Mouse (Mus musculus) myocyte (in vitro differentiated cells): Measurements from ENCODE around the gene Negr1. TPM values are rescaled to one million over a fixed set of nuclear protein-coding genes. Genes with fewer than 3 reads are reported as not detected.

Source experiments
- H3K27me3 ChIP-seq: one replicate; pipeline ENCODE4 v1.6.1; 2011; ENCODE audit not compliant: control insufficient read depth, insufficient read depth, insufficient read length
- H3K36me3 ChIP-seq: one replicate; pipeline ENCODE4 v1.6.1; 2011; ENCODE audit not compliant: control insufficient read depth, insufficient read depth
- H3K4me2 ChIP-seq: one replicate; pipeline ENCODE4 v1.6.1; 2011; ENCODE audit warnings: low read depth, control low read depth
- H3K4me3 ChIP-seq: one replicate; pipeline ENCODE4 v1.5.1; 2011; ENCODE audit warnings: mild to moderate bottlenecking, control low read depth, moderate library complexity
- H3K79me2 ChIP-seq: one replicate; pipeline ENCODE4 v1.6.1; 2011; ENCODE audit not compliant: control insufficient read depth, insufficient read depth
- H3ac ChIP-seq: one replicate; pipeline ENCODE4 v1.6.1; 2011; ENCODE audit not compliant: control insufficient read depth, insufficient read length
- CEBPB ChIP-seq: IDR thresholded peaks from 2 replicates; pipeline ENCODE4 v1.6.1; 2011; ENCODE audit warnings: mild to moderate bottlenecking, moderate library complexity; ENCODE audit not compliant: poor library complexity, insufficient read depth, severe bottlenecking
- E2F4 ChIP-seq: IDR thresholded peaks from one replicate; pipeline ENCODE4 v1.6.1; 2011; ENCODE audit warnings: mild to moderate bottlenecking, control low read depth, moderate library complexity; ENCODE audit not compliant: insufficient read depth
- MAX ChIP-seq: IDR thresholded peaks from one replicate; pipeline ENCODE4 v1.6.1; 2011; ENCODE audit warnings: low read depth, mild to moderate bottlenecking, control low read depth
- MYOD1 ChIP-seq, 3 experiments: IDR thresholded peaks; one replicate each; pipeline ENCODE4 v1.6.1; 2011; ENCODE audit warnings: control low read depth in 2 of 3, low read depth in 2 of 3, mild to moderate bottlenecking in 2 of 3, moderate library complexity in 1 of 3; ENCODE audit not compliant: insufficient read length in 2 of 3, control insufficient read depth in 1 of 3
- MYOG ChIP-seq, 3 experiments: IDR thresholded peaks; one replicate each; pipeline ENCODE4 v1.6.1; 2011; ENCODE audit warnings: control low read depth in 2 of 3, low read depth in 2 of 3, mild to moderate bottlenecking in 2 of 3; ENCODE audit not compliant: insufficient read length in 2 of 3, control insufficient read depth in 1 of 3, insufficient read depth in 1 of 3
- POLR2A ChIP-seq: IDR thresholded peaks from one replicate; pipeline ENCODE4 v1.6.1; 2011; ENCODE audit warnings: low read depth, mild to moderate bottlenecking, control low read depth, moderate library complexity; ENCODE audit not compliant: insufficient read length
- POLR2AphosphoS2 ChIP-seq: IDR thresholded peaks from one replicate; pipeline ENCODE4 v1.6.1; 2011; ENCODE audit warnings: low read depth, control low read depth; ENCODE audit not compliant: insufficient read length
- REST ChIP-seq: IDR thresholded peaks from one replicate; pipeline ENCODE4 v1.6.1; 2011; ENCODE audit warnings: mild to moderate bottlenecking, control low read depth, moderate library complexity; ENCODE audit not compliant: insufficient read depth, insufficient read length
- SRF ChIP-seq: IDR thresholded peaks from one replicate; pipeline ENCODE4 v1.6.1; 2011; ENCODE audit warnings: low read depth; ENCODE audit not compliant: control insufficient read depth, insufficient read length
- TCF12 ChIP-seq: IDR thresholded peaks from one replicate; pipeline ENCODE4 v1.6.1; 2011; ENCODE audit warnings: mild to moderate bottlenecking, control low read depth; ENCODE audit not compliant: poor library complexity, insufficient read depth, severe bottlenecking
- TCF3 ChIP-seq: IDR thresholded peaks from one replicate; pipeline ENCODE4 v1.6.1; 2011; ENCODE audit warnings: low read depth, control low read depth; ENCODE audit not compliant: insufficient read length
- USF1 ChIP-seq: IDR thresholded peaks from one replicate; pipeline ENCODE4 v1.6.1; 2011; ENCODE audit warnings: low read depth, mild to moderate bottlenecking, control low read depth, moderate library complexity
- polyA plus RNA-seq: library from polyadenylated mRNA; unstranded; fragments of >200 nt; fragmentation: generic; extraction: Trizol; gene quantifications from one replicate; pipeline ENCODE4 v1.2.1, GENCODE M21; 2012; ENCODE audit warnings: missing spikeins

Negr1 gene
- polyA plus RNA-seq, 1 experiment = 0.01 TPM

DNA sequence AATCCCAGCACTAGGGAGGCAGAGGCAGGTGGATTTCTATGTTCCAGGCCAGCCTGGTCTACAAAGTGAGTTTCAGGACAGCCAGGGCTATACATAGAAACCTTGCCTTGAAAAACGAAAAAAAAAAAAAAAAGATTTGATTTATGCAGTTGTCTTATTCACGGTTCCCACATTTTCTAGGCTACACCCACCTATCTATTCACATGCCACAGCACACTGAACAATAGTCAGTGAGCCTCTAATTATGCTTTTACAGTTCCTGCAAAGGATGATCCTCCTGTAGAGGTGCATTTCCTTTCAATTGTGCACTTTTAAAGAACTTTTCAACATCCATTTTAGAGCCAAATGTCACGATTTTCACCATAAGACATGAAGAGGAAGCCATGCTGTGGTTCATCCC, 177.9 kb downstream of the Negr1 start:
- H3K27me3 ChIP-seq = no peaks in the 10 kb centered on the region
- H3K4me2 ChIP-seq = no peak overlapping the region
- H3K36me3 ChIP-seq = no peaks in the 10 kb centered on the region
- H3K4me3 ChIP-seq = no peak overlapping the region
- TF ChIP-seq E2F4 (no peak), POLR2A (no peak), CEBPB (no peak), TCF3 (no peak), MAX (no peak), SRF (no peak), POLR2AphosphoS2 (no peak), USF1 (no peak)
- no peak overlapping the region for H3ac ChIP-seq
- H3K79me2 ChIP-seq = no peaks in the 10 kb centered on the region

DNA sequence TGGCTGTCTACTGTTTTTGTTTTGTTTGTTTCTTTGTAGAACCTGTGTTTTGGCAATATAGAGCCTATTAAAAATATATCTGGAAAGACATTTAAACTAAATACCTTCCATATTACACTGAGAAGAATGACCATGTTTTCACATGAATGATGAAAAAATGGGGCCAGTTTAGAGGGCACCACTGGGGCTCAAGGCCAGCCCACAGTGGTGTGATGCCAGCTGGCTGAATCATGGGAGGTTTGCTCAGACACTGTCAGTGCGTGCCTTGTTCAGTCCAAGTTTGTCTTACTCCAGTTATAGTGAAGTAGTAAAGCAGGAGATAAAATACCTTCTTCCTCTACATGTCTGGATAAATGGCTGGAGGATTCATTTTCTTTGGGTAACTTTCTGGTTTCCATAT, 181.7 kb downstream of the Negr1 start:
- no peak for TF ChIP-seq POLR2A
- no peak for TF ChIP-seq MYOD1 (IDR thresholded peaks at IDR 0.05; ENCODE audit: control insufficient read depth in 1 of 3, insufficient read length in 2 of 3, low read depth in 2 of 3)
- no peak for TF ChIP-seq MYOG (IDR thresholded peaks at IDR 0.05; ENCODE audit: control insufficient read depth in 1 of 3, insufficient read depth in 1 of 3, insufficient read length in 2 of 3, low read depth in 2 of 3)
- no peak for TF ChIP-seq USF1
- no peak for TF ChIP-seq REST
- no peak for TF ChIP-seq SRF
- no peak for TF ChIP-seq TCF3
- no peak for TF ChIP-seq MAX
- no peak for TF ChIP-seq CEBPB
- no peak for TF ChIP-seq TCF12
- TF ChIP-seq E2F4 = no peak
- TF ChIP-seq POLR2AphosphoS2 = no peak
- H3ac ChIP-seq = no peak overlapping the region
- H3K4me3 ChIP-seq = no peak overlapping the region
- H3K27me3 ChIP-seq = no peaks in the 10 kb centered on the region
- H3K36me3 ChIP-seq = no peaks in the 10 kb centered on the region
- H3K79me2 ChIP-seq = no peaks in the 10 kb centered on the region
- H3K4me2 ChIP-seq = no peak overlapping the region

DNA sequence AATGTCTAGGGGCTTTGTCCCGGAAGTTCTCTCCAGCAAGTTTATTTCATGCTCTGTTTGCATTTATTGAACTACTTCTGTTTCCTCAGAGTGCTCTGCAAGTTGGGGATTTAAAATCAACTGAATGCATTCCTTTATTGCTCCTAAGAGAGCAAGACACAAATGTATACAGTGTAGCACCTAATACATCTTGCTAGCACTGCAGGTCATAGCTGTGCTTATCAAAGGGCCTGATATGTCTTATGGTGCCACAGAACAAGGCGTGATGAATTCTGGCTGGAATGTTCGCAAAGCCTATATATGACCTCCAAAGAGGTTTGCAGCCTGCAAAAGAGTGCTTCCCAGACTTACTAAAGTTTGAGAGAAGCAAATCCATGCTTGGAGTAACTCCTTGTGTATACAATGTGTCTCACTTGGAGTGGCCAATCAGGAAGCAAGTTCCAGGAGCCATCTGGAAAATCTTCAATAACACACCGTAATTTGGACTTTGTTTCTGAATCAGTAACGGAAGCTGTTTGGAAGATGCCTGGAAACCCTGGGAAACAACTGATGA, 183.7 kb downstream of the Negr1 start:
- Histone ChIP-seq H3K36me3 (no peaks in the 10 kb centered on the region), H3K27me3 (no peaks in the 10 kb centered on the region), H3K4me3 (no peak overlapping the region), H3K4me2 (no peak overlapping the region), H3ac (no peak overlapping the region), H3K79me2 (no peaks in the 10 kb centered on the region)
- TF ChIP-seq E2F4 (no peak), TCF3 (no peak), MYOD1 (IDR thresholded peaks at IDR 0.05; ENCODE audit: control insufficient read depth in 1 of 3, insufficient read length in 2 of 3, low read depth in 2 of 3) (no peak), TCF12 (no peak), USF1 (no peak), MYOG (IDR thresholded peaks at IDR 0.05; ENCODE audit: control insufficient read depth in 1 of 3, insufficient read depth in 1 of 3, insufficient read length in 2 of 3, low read depth in 2 of 3) (no peak), REST (no peak), POLR2AphosphoS2 (no peak), POLR2A (no peak), MAX (no peak), SRF (no peak), CEBPB (no peak)

- no peak overlapping the region for H3ac ChIP-seq
- H3K4me3 ChIP-seq = no peak overlapping the region
- no peaks in the 10 kb centered on the region for H3K36me3 ChIP-seq
- no peaks in the 10 kb centered on the region for H3K27me3 ChIP-seq
- H3K79me2 ChIP-seq = no peaks in the 10 kb centered on the region
- TF ChIP-seq MYOG (IDR thresholded peaks at IDR 0.05; ENCODE audit: control insufficient read depth in 1 of 3, insufficient read depth in 1 of 3, insufficient read length in 2 of 3, low read depth in 2 of 3) = no peak
- H3K4me2 ChIP-seq = no peak overlapping the region
Measured at GRCm38 (mm10) chr3:156747456-156747855, 185.9 kb downstream of the Negr1 start.

- H3K27me3 ChIP-seq = no peaks in the 10 kb centered on the region
- H3K79me2 ChIP-seq = no peaks in the 10 kb centered on the region
- no peaks in the 10 kb centered on the region for H3K36me3 ChIP-seq
- H3K4me2 ChIP-seq = no peak overlapping the region
- no peak overlapping the region for H3ac ChIP-seq
- no peak overlapping the region for H3K4me3 ChIP-seq
- TF ChIP-seq MYOD1 (IDR thresholded peaks at IDR 0.05; ENCODE audit: control insufficient read depth in 1 of 3, insufficient read length in 2 of 3, low read depth in 2 of 3) (no peak), MYOG (IDR thresholded peaks at IDR 0.05; ENCODE audit: control insufficient read depth in 1 of 3, insufficient read depth in 1 of 3, insufficient read length in 2 of 3, low read depth in 2 of 3) (no peak), MAX (no peak), E2F4 (no peak), CEBPB (no peak), POLR2A (no peak), REST (no peak), SRF (no peak), USF1 (no peak), POLR2AphosphoS2 (no peak), TCF12 (no peak), TCF3 (no peak)
Measured at GRCm38 (mm10) chr3:156753780-156754373, 192.3 kb downstream of the Negr1 start.
